Mouse (Mus musculus): ENCODE results near the gene Gm42417. TPM values are rescaled to one million over a fixed set of nuclear protein-coding genes. Genes with fewer than 3 reads are reported as not detected.

The Gm42417 gene
- polyA plus RNA-seq, 1 experiment, result 1.2 TPM

DNA sequence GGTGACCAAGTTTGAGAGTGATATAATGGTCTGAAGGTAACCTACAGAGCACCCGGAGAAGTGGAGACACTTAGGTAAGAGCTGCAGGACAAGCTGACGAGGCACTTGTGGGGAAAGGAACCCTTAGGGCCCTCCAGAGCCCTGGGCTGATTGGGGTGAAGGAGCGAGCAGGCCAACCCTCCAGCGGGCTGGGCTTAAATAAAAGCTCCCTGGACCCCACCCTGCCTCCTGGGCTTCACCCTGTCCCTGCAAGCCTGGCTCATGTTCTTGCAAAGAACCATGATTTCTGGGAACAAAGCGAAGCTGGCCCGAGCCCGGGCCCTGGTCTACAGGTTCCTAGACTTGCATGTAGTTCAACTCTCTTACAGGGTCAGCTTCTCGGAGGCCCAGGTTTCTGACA is 34.3 kb upstream of the Gm42417 start:
- Histone ChIP-seq H3K27me3 (ENCODE audit: control insufficient read depth, insufficient read depth, low read length, poor library complexity, severe bottlenecking) (no peaks in the 10 kb centered on the region), H3K36me3 (ENCODE audit: control insufficient read depth, insufficient read depth, low read length, poor library complexity, severe bottlenecking) (no peaks in the 10 kb centered on the region), H3K9ac (ENCODE audit: low read depth, poor library complexity, severe bottlenecking) (no peak overlapping the region), H3K27ac (ENCODE audit: insufficient read depth, low read length) (no peak overlapping the region), H3K4me1 (ENCODE audit: control insufficient read depth, insufficient read depth, low read length) (peaks cover 13% of the 10 kb centered on the region), H3K4me3 (ENCODE audit: low read depth, low read length) (no peak overlapping the region), H3K9me3 (replicated peaks; ENCODE audit: control insufficient read depth, insufficient read depth, low read length, poor library complexity, severe bottlenecking) (no peaks in the 10 kb centered on the region)
- TF ChIP-seq CTCF (IDR thresholded peaks at IDR 0.05; ENCODE audit: low read depth, low read length) (no peak), POLR2A (IDR thresholded peaks at IDR 0.05; ENCODE audit: insufficient read depth, low read length) (no peak), EP300 (IDR thresholded peaks at IDR 0.05; ENCODE audit: insufficient read depth, low read depth, low read length) (no peak)

GRCm38 (mm10) chr1:36572709-36573108 is 33.5 kb upstream of the Gm42417 start:
- Histone ChIP-seq H3K27me3 (ENCODE audit: control insufficient read depth, insufficient read depth, low read length, poor library complexity, severe bottlenecking) (no peaks in the 10 kb centered on the region), H3K27ac (ENCODE audit: insufficient read depth, low read length) (no peak overlapping the region)

DNA sequence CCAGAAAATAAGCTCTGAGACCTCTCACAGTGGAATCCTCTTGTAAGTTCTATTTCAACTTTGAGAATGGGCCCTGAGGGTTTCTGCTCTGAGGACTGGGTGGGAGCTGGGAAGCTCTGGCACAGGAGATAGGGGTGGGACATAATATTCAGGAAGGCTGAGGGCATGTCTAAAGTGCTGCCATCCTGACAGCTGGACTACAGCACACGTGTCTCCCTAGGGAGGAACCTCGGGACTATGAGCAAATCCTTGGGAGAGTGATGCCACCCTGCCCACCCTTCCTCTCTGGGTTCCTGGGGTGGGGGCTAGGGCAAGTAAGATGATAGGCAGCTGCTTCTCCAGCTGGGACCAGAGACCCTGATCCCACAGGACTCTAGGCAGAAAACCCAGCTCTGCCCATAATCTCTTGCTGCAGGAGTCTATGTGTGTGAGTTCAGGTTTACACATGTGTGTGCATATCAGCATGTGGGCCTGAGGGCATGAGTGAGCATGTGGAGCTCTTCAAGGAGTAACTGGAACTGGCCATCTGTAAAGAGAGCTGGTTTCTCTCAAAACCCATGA is 33.0 kb upstream of the Gm42417 start:
- Histone ChIP-seq H3K27me3 (ENCODE audit: control insufficient read depth, insufficient read depth, low read length, poor library complexity, severe bottlenecking) (no peaks in the 10 kb centered on the region), H3K4me3 (ENCODE audit: low read depth, low read length) (no peak overlapping the region), H3K36me3 (ENCODE audit: control insufficient read depth, insufficient read depth, low read length, poor library complexity, severe bottlenecking) (no peaks in the 10 kb centered on the region), H3K9ac (ENCODE audit: low read depth, poor library complexity, severe bottlenecking) (no peak overlapping the region), H3K4me1 (ENCODE audit: control insufficient read depth, insufficient read depth, low read length) (peaks cover 11% of the 10 kb centered on the region), H3K9me3 (replicated peaks; ENCODE audit: control insufficient read depth, insufficient read depth, low read length, poor library complexity, severe bottlenecking) (no peaks in the 10 kb centered on the region), H3K27ac (ENCODE audit: insufficient read depth, low read length) (no peak overlapping the region)
- TF ChIP-seq CTCF (IDR thresholded peaks at IDR 0.05; ENCODE audit: low read depth, low read length) (no peak), POLR2A (IDR thresholded peaks at IDR 0.05; ENCODE audit: insufficient read depth, low read length) (no peak), EP300 (IDR thresholded peaks at IDR 0.05; ENCODE audit: insufficient read depth, low read depth, low read length) (no peak)

More at GRCm38 (mm10) chr1:36572709-36573108, 33.5 kb upstream of the Gm42417 start:
- Histone ChIP-seq H3K9me3 (replicated peaks; ENCODE audit: control insufficient read depth, insufficient read depth, low read length, poor library complexity, severe bottlenecking) (no peaks in the 10 kb centered on the region), H3K36me3 (ENCODE audit: control insufficient read depth, insufficient read depth, low read length, poor library complexity, severe bottlenecking) (no peaks in the 10 kb centered on the region), H3K9ac (ENCODE audit: low read depth, poor library complexity, severe bottlenecking) (no peak overlapping the region), H3K4me3 (ENCODE audit: low read depth, low read length) (no peak overlapping the region), H3K4me1 (ENCODE audit: control insufficient read depth, insufficient read depth, low read length) (peaks cover 13% of the 10 kb centered on the region)
- TF ChIP-seq EP300 (IDR thresholded peaks at IDR 0.05; ENCODE audit: insufficient read depth, low read depth, low read length), result no peak
- no peak for TF ChIP-seq POLR2A (IDR thresholded peaks at IDR 0.05; ENCODE audit: insufficient read depth, low read length)
- no peak for TF ChIP-seq CTCF (IDR thresholded peaks at IDR 0.05; ENCODE audit: low read depth, low read length)

GRCm38 (mm10) chr1:36571627-36572026 is 32.4 kb upstream of the Gm42417 start:
- Histone ChIP-seq H3K4me1 (ENCODE audit: control insufficient read depth, insufficient read depth, low read length) (peaks cover 6% of the 10 kb centered on the region), H3K9ac (ENCODE audit: low read depth, poor library complexity, severe bottlenecking) (no peak overlapping the region), H3K4me3 (ENCODE audit: low read depth, low read length) (no peak overlapping the region), H3K9me3 (replicated peaks; ENCODE audit: control insufficient read depth, insufficient read depth, low read length, poor library complexity, severe bottlenecking) (no peaks in the 10 kb centered on the region), H3K27ac (ENCODE audit: insufficient read depth, low read length) (no peak overlapping the region), H3K27me3 (ENCODE audit: control insufficient read depth, insufficient read depth, low read length, poor library complexity, severe bottlenecking) (no peaks in the 10 kb centered on the region), H3K36me3 (ENCODE audit: control insufficient read depth, insufficient read depth, low read length, poor library complexity, severe bottlenecking) (no peaks in the 10 kb centered on the region)
- TF ChIP-seq POLR2A (IDR thresholded peaks at IDR 0.05; ENCODE audit: insufficient read depth, low read length), result no peak
- TF ChIP-seq EP300 (IDR thresholded peaks at IDR 0.05; ENCODE audit: insufficient read depth, low read depth, low read length), result no peak
- no peak for TF ChIP-seq CTCF (IDR thresholded peaks at IDR 0.05; ENCODE audit: low read depth, low read length)

DNA sequence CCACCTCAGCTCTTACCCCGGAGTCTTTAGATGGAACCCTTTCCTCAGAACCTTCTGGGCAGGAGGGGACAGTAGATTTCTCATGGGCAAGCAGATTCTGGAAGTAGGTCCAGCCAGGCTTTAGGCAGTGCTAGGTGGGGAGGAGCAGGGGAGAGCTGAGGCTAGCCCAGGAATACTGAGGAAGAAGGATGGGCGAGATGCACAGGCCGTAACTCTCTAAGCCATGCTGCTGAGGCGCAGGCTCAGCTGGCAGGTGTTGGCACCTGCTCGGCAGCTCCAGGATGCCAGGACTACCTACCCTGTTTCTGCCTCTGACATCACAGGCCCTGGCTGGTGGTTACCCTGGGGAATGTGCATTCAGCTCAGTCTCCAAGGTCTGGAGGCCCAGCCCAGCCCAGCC is 31.1 kb upstream of the Gm42417 start:
- Histone ChIP-seq H3K4me3 (ENCODE audit: low read depth, low read length) (no peak overlapping the region), H3K9ac (ENCODE audit: low read depth, poor library complexity, severe bottlenecking) (no peak overlapping the region), H3K4me1 (ENCODE audit: control insufficient read depth, insufficient read depth, low read length) (peaks cover 6% of the 10 kb centered on the region), H3K36me3 (ENCODE audit: control insufficient read depth, insufficient read depth, low read length, poor library complexity, severe bottlenecking) (no peaks in the 10 kb centered on the region), H3K27ac (ENCODE audit: insufficient read depth, low read length) (no peak overlapping the region), H3K27me3 (ENCODE audit: control insufficient read depth, insufficient read depth, low read length, poor library complexity, severe bottlenecking) (no peaks in the 10 kb centered on the region), H3K9me3 (replicated peaks; ENCODE audit: control insufficient read depth, insufficient read depth, low read length, poor library complexity, severe bottlenecking) (no peaks in the 10 kb centered on the region)
- TF ChIP-seq POLR2A (IDR thresholded peaks at IDR 0.05; ENCODE audit: insufficient read depth, low read length) (no peak), CTCF (IDR thresholded peaks at IDR 0.05; ENCODE audit: low read depth, low read length) (no peak), EP300 (IDR thresholded peaks at IDR 0.05; ENCODE audit: insufficient read depth, low read depth, low read length) (no peak)

GRCm38 (mm10) chr1:36569694-36570276 is 30.6 kb upstream of the Gm42417 start:
- Histone ChIP-seq H3K9me3 (replicated peaks; ENCODE audit: control insufficient read depth, insufficient read depth, low read length, poor library complexity, severe bottlenecking) (no peaks in the 10 kb centered on the region), H3K4me3 (ENCODE audit: low read depth, low read length) (no peak overlapping the region), H3K36me3 (ENCODE audit: control insufficient read depth, insufficient read depth, low read length, poor library complexity, severe bottlenecking) (no peaks in the 10 kb centered on the region), H3K27ac (ENCODE audit: insufficient read depth, low read length) (no peak overlapping the region), H3K4me1 (ENCODE audit: control insufficient read depth, insufficient read depth, low read length) (peaks cover 6% of the 10 kb centered on the region), H3K27me3 (ENCODE audit: control insufficient read depth, insufficient read depth, low read length, poor library complexity, severe bottlenecking) (no peaks in the 10 kb centered on the region), H3K9ac (ENCODE audit: low read depth, poor library complexity, severe bottlenecking) (no peak overlapping the region)
- TF ChIP-seq POLR2A (IDR thresholded peaks at IDR 0.05; ENCODE audit: insufficient read depth, low read length) (no peak), EP300 (IDR thresholded peaks at IDR 0.05; ENCODE audit: insufficient read depth, low read depth, low read length) (no peak), CTCF (IDR thresholded peaks at IDR 0.05; ENCODE audit: low read depth, low read length) (no peak)
